Mouse (Mus musculus): ENCODE results near the gene Cltrn.

Cltrn gene

DNA sequence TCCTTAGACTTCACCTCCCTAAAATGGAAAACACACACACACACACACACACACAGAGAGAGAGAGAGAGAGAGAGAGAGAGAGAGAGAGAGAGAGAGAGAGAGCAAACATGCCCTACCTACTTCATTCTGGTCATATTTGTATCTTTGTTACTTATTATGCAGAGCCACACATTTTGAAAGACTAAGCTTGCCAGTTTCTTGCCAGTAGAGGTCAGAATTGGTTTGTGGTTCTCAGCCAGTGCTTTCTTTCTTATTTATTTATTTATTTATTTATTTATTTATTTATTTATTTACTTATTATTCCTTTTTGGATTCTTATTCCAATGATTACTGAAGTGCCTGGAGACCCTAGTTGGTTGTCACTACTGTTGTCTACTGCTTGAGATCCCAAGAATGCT is 12.9 kb downstream of the Cltrn start:
- H3K36me3 ChIP-seq (ENCODE audit: control insufficient read depth, insufficient read depth, low read length, poor library complexity, severe bottlenecking): no peaks in the 10 kb centered on the region
- no peaks in the 10 kb centered on the region for H3K27me3 ChIP-seq (ENCODE audit: control insufficient read depth, insufficient read depth, low read length, poor library complexity, severe bottlenecking)
- no peak for DNase-seq (ENCODE audit: low read depth, low spot score)

GRCm38 (mm10) chrX:164102198-164102597 is 13.6 kb downstream of the Cltrn start:
- Histone ChIP-seq H3K27me3 (ENCODE audit: control insufficient read depth, insufficient read depth, low read length, poor library complexity, severe bottlenecking) (no peaks in the 10 kb centered on the region), H3K36me3 (ENCODE audit: control insufficient read depth, insufficient read depth, low read length, poor library complexity, severe bottlenecking) (no peaks in the 10 kb centered on the region)
- no peak for DNase-seq (ENCODE audit: low read depth, low spot score)

- DNase-seq (ENCODE audit: low read depth, low spot score): no peak
- Histone ChIP-seq H3K36me3 (ENCODE audit: control insufficient read depth, insufficient read depth, low read length, poor library complexity, severe bottlenecking) (no peaks in the 10 kb centered on the region), H3K27me3 (ENCODE audit: control insufficient read depth, insufficient read depth, low read length, poor library complexity, severe bottlenecking) (no peaks in the 10 kb centered on the region)
These were observed 14.0 kb downstream of the Cltrn start for GRCm38 (mm10) chrX:164102656-164103055.

- DNase-seq (ENCODE audit: low read depth, low spot score): no peak
- no peaks in the 10 kb centered on the region for H3K36me3 ChIP-seq (ENCODE audit: control insufficient read depth, insufficient read depth, low read length, poor library complexity, severe bottlenecking)
- no peaks in the 10 kb centered on the region for H3K27me3 ChIP-seq (ENCODE audit: control insufficient read depth, insufficient read depth, low read length, poor library complexity, severe bottlenecking)
These were observed 22.5 kb downstream of the Cltrn start for GRCm38 (mm10) chrX:164111146-164111545.

DNA sequence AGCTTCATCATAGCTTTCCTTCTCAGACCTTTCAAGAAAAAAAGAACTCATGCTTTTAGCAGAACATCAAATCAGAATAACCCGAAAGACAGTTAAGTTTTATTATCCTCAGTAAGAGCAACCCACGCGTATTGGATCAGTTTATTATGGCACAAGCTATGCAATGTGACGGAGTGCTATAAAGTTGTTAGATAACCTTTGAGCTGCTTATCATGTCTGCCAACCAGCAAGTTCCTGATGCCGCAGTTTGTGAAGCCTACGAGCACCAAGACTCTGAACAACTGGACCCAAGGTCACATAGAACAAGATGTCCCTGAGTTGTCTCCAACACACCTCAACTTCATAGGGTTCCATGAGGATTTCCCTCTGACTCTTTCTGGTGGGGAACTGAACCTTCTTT is 25.1 kb downstream of the Cltrn start:
- Histone ChIP-seq H3K36me3 (ENCODE audit: control insufficient read depth, insufficient read depth, low read length, poor library complexity, severe bottlenecking) (no peaks in the 10 kb centered on the region), H3K27me3 (ENCODE audit: control insufficient read depth, insufficient read depth, low read length, poor library complexity, severe bottlenecking) (no peaks in the 10 kb centered on the region)
- DNase-seq (ENCODE audit: low read depth, low spot score): no peak

GRCm38 (mm10) chrX:164123942-164124341 is 35.3 kb downstream of the Cltrn start:
- no peak for DNase-seq (ENCODE audit: low read depth, low spot score)
- H3K36me3 ChIP-seq (ENCODE audit: control insufficient read depth, insufficient read depth, low read length, poor library complexity, severe bottlenecking): no peaks in the 10 kb centered on the region
- no peaks in the 10 kb centered on the region for H3K27me3 ChIP-seq (ENCODE audit: control insufficient read depth, insufficient read depth, low read length, poor library complexity, severe bottlenecking)

- H3K36me3 ChIP-seq (ENCODE audit: control insufficient read depth, insufficient read depth, low read length, poor library complexity, severe bottlenecking): no peaks in the 10 kb centered on the region
- DNase-seq (ENCODE audit: low read depth, low spot score): no peak
- no peaks in the 10 kb centered on the region for H3K27me3 ChIP-seq (ENCODE audit: control insufficient read depth, insufficient read depth, low read length, poor library complexity, severe bottlenecking)
These were observed 44.9 kb downstream of the Cltrn start for GRCm38 (mm10) chrX:164133531-164133930.

GRCm38 (mm10) chrX:164135304-164135818 is 46.7 kb downstream of the Cltrn start:
- Histone ChIP-seq H3K27me3 (ENCODE audit: control insufficient read depth, insufficient read depth, low read length, poor library complexity, severe bottlenecking) (no peaks in the 10 kb centered on the region), H3K36me3 (ENCODE audit: control insufficient read depth, insufficient read depth, low read length, poor library complexity, severe bottlenecking) (no peaks in the 10 kb centered on the region)
- DNase-seq (ENCODE audit: low read depth, low spot score): no peak

- DNase-seq (ENCODE audit: low read depth, low spot score): no peak
- Histone ChIP-seq H3K36me3 (ENCODE audit: control insufficient read depth, insufficient read depth, low read length, poor library complexity, severe bottlenecking) (no peaks in the 10 kb centered on the region), H3K27me3 (ENCODE audit: control insufficient read depth, insufficient read depth, low read length, poor library complexity, severe bottlenecking) (no peaks in the 10 kb centered on the region)
These were observed 50.4 kb downstream of the Cltrn start, which contains the start of gene Ace2 for GRCm38 (mm10) chrX:164139032-164139431. Gene Ace2 (plus strand): TSS chrX:164139332.

DNA sequence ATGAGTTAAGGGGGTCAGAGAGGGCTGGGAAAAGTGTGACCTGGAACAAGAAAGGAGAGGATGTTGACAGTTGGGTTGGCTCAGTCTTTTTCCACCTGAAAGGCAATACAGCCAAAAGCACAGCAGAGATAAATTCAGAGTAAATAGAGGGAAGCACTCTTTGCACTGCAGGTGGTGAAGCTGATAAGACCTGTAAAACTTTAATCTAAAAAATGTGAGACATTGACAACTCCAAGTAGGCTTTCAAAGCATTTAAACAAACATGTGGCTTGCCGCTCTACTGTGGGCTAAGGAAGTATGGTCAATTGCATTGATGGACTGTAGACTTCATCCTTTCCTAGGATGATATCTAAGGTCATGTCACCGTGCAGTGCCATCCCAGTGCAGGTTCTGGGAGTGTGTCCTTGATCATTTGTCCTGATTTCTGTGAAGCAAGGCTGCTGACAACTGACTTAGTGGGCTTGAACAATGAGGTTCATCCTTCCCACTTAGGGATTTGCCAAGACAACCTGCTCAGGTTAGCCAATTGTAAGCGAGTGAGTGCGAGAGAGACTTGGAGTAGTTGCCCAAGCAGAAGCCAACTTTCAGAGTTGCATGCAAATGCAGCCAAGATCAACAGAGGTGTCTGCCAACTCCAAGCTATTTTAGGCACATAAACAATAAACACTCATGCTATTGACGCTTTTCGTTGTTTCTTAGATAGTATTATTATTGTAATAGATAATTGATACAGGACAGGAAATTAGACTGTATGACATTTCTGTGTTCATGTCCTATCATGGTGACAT is 57.0 kb downstream of the Cltrn start:
- Histone ChIP-seq H3K27me3 (ENCODE audit: control insufficient read depth, insufficient read depth, low read length, poor library complexity, severe bottlenecking) (no peaks in the 10 kb centered on the region), H3K36me3 (ENCODE audit: control insufficient read depth, insufficient read depth, low read length, poor library complexity, severe bottlenecking) (no peaks in the 10 kb centered on the region)
- DNase-seq (ENCODE audit: low read depth, low spot score): no peak

DNA sequence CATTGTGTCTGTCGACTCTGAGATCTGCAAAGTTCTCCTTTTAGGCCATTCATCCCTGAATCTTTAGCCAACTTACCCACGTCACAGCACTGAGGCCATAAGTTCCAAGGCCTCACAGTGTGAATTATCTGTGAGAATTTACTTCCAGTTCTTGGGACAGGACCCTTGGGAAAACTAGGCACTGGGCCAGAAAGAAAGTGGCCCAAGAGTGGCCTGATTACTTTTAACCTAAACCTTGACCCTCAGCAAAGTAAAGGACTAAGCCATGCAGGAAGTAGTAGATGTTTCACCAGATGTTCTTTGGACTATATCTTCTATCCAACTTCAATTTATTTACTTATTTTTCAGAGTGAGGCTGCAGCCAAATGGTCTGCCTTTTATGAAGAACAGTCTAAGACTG is 64.1 kb downstream of the Cltrn start:
- Histone ChIP-seq H3K36me3 (ENCODE audit: control insufficient read depth, insufficient read depth, low read length, poor library complexity, severe bottlenecking) (no peaks in the 10 kb centered on the region), H3K27me3 (ENCODE audit: control insufficient read depth, insufficient read depth, low read length, poor library complexity, severe bottlenecking) (no peaks in the 10 kb centered on the region)
- DNase-seq (ENCODE audit: low read depth, low spot score): no peak

DNA sequence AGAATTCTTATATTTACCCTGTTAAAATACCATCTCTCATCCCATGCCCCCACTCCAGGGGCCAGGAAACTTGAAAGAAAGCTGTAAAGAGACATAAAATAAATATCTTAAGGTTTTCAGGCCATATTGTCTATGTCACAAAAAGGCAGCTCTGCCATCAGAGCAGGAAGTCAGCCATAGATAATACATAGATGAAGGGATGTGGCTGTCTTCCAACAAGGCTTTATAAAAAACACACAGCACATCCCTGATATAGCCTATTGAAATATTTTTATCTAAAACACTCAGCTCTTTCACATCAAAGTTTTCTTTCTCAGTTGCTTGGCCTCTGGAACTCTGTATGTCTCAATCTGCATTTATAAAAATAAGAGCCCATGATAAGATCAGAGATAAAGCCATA is 65.0 kb downstream of the Cltrn start:
- no peaks in the 10 kb centered on the region for H3K36me3 ChIP-seq (ENCODE audit: control insufficient read depth, insufficient read depth, low read length, poor library complexity, severe bottlenecking)
- no peaks in the 10 kb centered on the region for H3K27me3 ChIP-seq (ENCODE audit: control insufficient read depth, insufficient read depth, low read length, poor library complexity, severe bottlenecking)
- no peak for DNase-seq (ENCODE audit: low read depth, low spot score)

DNA sequence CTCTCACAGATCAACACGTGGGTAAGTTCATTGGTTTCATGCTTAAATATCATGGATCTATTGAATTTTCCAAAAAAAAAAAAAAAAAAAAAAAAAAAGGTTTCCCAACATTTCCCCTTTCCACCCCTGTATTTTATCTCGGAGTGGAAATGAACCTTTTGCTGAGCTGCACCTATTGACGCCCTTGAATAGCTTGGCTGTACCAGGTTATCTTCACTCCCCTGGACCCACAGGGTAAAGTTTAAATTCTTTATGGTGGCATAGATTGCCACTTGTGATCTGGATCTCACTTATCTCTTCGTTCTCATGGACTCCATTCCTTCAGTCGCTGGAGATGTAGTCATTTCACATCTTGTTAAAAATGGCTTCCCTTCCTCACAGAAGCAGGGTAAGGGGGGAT is 66.0 kb downstream of the Cltrn start:
- H3K36me3 ChIP-seq (ENCODE audit: control insufficient read depth, insufficient read depth, low read length, poor library complexity, severe bottlenecking): no peaks in the 10 kb centered on the region
- H3K27me3 ChIP-seq (ENCODE audit: control insufficient read depth, insufficient read depth, low read length, poor library complexity, severe bottlenecking): no peaks in the 10 kb centered on the region
- DNase-seq (ENCODE audit: low read depth, low spot score): no peak

DNA sequence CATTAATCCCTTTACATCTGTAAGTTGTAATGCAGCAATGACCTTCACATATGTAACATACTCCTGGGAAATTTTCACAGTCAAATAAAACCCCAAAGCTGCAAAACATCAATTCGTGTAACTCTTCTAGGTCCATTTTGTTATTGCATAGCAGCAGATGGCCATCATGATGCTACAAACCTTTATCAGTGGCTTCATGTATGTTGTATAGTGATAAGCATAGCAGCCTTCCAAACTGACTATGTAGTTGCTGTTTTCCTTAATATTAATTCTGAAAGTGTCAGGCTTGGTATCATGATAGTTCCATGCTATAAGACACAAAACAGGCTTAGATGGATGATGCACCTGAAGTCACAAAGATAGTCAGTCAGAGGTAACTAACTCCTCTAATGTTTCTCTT is 76.1 kb downstream of the Cltrn start:
- no peak for DNase-seq (ENCODE audit: low read depth, low spot score)
- no peaks in the 10 kb centered on the region for H3K36me3 ChIP-seq (ENCODE audit: control insufficient read depth, insufficient read depth, low read length, poor library complexity, severe bottlenecking)

More for the DNA sequence above, 76.1 kb downstream of the Cltrn start:
- H3K27me3 ChIP-seq (ENCODE audit: control insufficient read depth, insufficient read depth, low read length, poor library complexity, severe bottlenecking): no peaks in the 10 kb centered on the region

Measured in splenic B cell, adult 2 months (primary cell).